Mouse (Mus musculus) lung, embryonic 16.5 days (tissue): ENCODE measurements around the gene Nlrp3. TPM values are rescaled to one million over a fixed set of nuclear protein-coding genes. Genes with fewer than 3 reads are reported as not detected.

Source experiments
- ATAC-seq: fragments of 200-750 bp; cut with Nextera tagmentation; 2 replicates; pipeline ENCODE4 v1.8.0; 2017; ENCODE audit warnings: low read depth, mild to moderate bottlenecking, moderate library complexity
- H3K27ac ChIP-seq: fragments of 300-500 bp; sonication (generic); 2 replicates; pipeline ENCODE4 v1.5.1; 2014; ENCODE audit warnings: mild to moderate bottlenecking, control low read depth, low read length
- H3K27me3 ChIP-seq: fragments of 300-500 bp; sonication (generic); 2 replicates; pipeline ENCODE4 v1.6.1; 2014; ENCODE audit warnings: low read depth, low read length, mixed read lengths; ENCODE audit not compliant: control insufficient read depth, insufficient read depth
- H3K36me3 ChIP-seq: fragments of 300-500 bp; sonication (generic); 2 replicates; pipeline ENCODE4 v1.6.1; 2014; ENCODE audit warnings: low read length; ENCODE audit not compliant: control insufficient read depth, insufficient read depth
- H3K4me1 ChIP-seq: fragments of 300-500 bp; sonication (generic); replicated peaks from 2 replicates; pipeline ENCODE4 v1.6.1; 2014; ENCODE audit warnings: low read length, mixed read lengths; ENCODE audit not compliant: control insufficient read depth, insufficient read depth
- H3K4me2 ChIP-seq: fragments of 300-500 bp; sonication (generic); 2 replicates; pipeline ENCODE4 v1.6.1; 2014; ENCODE audit warnings: low read depth, low read length, control low read depth
- H3K4me3 ChIP-seq: fragments of 300-500 bp; sonication (generic); 2 replicates; pipeline ENCODE4 v1.5.1; 2014; ENCODE audit warnings: mild to moderate bottlenecking, low read length, control low read depth
- H3K9ac ChIP-seq: fragments of 300-500 bp; sonication (generic); 2 replicates; pipeline ENCODE4 v1.6.1; 2014; ENCODE audit warnings: low read length, control low read depth
- H3K9me3 ChIP-seq: fragments of 300-500 bp; sonication (generic); 2 replicates; pipeline ENCODE4 v1.6.1; 2016; ENCODE audit warnings: low read length; ENCODE audit not compliant: control insufficient read depth
- WGBS: fragments of 180-500 bp; shearing (Covaris S2); extraction: QIAGEN DNeasy Blood & Tissue Kit; methylation state at CpG from one replicate; pipeline ENCODE4 v1.1.7; 2014; 5-methylcytosine and 5-hydroxymethylcytosine counted together
- polyA plus RNA-seq: library from polyadenylated mRNA; unstranded; fragments of >200 nt; fragmentation: Nextera tagmentation; extraction: Ambion mirVana; gene quantifications from 2 replicates; pipeline ENCODE4 v1.2.1, GENCODE M21; 2015

Nlrp3 gene
- polyA plus RNA-seq, 1 experiment from 2014 or later = 0.31 TPM

GRCm38 (mm10) chr11:59513556-59513955 lies 27.8 kb upstream of the Nlrp3 start:
- 69% methylated on average over 3 of the region's 3 CpGs for WGBS
- H3K27me3 ChIP-seq = no peaks in the 10 kb centered on the region
- H3K9me3 ChIP-seq = no peaks in the 10 kb centered on the region
- H3K4me3 ChIP-seq = no peak overlapping the region
- no peak overlapping the region for H3K4me2 ChIP-seq
- no peak overlapping the region for H3K9ac ChIP-seq
- no peak for ATAC-seq
- no peaks in the 10 kb centered on the region for H3K4me1 ChIP-seq
- H3K27ac ChIP-seq = no peak overlapping the region
- H3K36me3 ChIP-seq = peaks cover 4% of the 10 kb centered on the region

- H3K9me3 ChIP-seq = no peaks in the 10 kb centered on the region
- whole genome bisulfite sequencing = 50% methylated on average over 6 of the region's 6 CpGs
- no peak overlapping the region for H3K27ac ChIP-seq
- no peaks in the 10 kb centered on the region for H3K27me3 ChIP-seq
- no peak overlapping the region for H3K4me2 ChIP-seq
- no peak overlapping the region for H3K9ac ChIP-seq
- peaks cover 4% of the 10 kb centered on the region for H3K36me3 ChIP-seq
- no peak overlapping the region for H3K4me3 ChIP-seq
- no peak for ATAC-seq
- no peaks in the 10 kb centered on the region for H3K4me1 ChIP-seq
These were observed 27.0 kb upstream of the Nlrp3 start for GRCm38 (mm10) chr11:59514381-59514780.

- Histone ChIP-seq H3K9me3 (no peaks in the 10 kb centered on the region), H3K9ac (no peak overlapping the region), H3K4me1 (no peaks in the 10 kb centered on the region), H3K4me2 (no peak overlapping the region), H3K4me3 (no peak overlapping the region), H3K27me3 (no peaks in the 10 kb centered on the region), H3K36me3 (peaks cover 4% of the 10 kb centered on the region), H3K27ac (no peak overlapping the region)
- 53% methylated on average over 3 of the region's 3 CpGs for WGBS
- no peak for ATAC-seq
These were observed 26.6 kb upstream of the Nlrp3 start for GRCm38 (mm10) chr11:59514789-59515188.

- H3K36me3 ChIP-seq = no peaks in the 10 kb centered on the region
- no peak overlapping the region for H3K4me3 ChIP-seq
- no peaks in the 10 kb centered on the region for H3K27me3 ChIP-seq
- ATAC-seq = no peak
- no peaks in the 10 kb centered on the region for H3K4me1 ChIP-seq
- no peak overlapping the region for H3K27ac ChIP-seq
- H3K4me2 ChIP-seq = no peak overlapping the region
- 89% methylated on average over 1 of the region's 1 CpGs for WGBS
- H3K9ac ChIP-seq = no peak overlapping the region
- H3K9me3 ChIP-seq = no peaks in the 10 kb centered on the region
These were observed 23.9 kb upstream of the Nlrp3 start for GRCm38 (mm10) chr11:59517441-59517840.

- peak; percentile 66 for ATAC-seq
- WGBS = 43% methylated on average over 10 of the region's 10 CpGs
These were observed 23.1 kb upstream of the Nlrp3 start for GRCm38 (mm10) chr11:59518226-59518625.

GRCm38 (mm10) chr11:59519741-59520495 lies 21.4 kb upstream of the Nlrp3 start:
- no peak for ATAC-seq
- 58% methylated on average over 6 of the region's 6 CpGs for WGBS
- H3K4me2 ChIP-seq = no peak overlapping the region
- no peak overlapping the region for H3K27ac ChIP-seq
- no peaks in the 10 kb centered on the region for H3K27me3 ChIP-seq
- H3K9me3 ChIP-seq = no peaks in the 10 kb centered on the region
- H3K9ac ChIP-seq = no peak overlapping the region
- no peaks in the 10 kb centered on the region for H3K36me3 ChIP-seq
- no peaks in the 10 kb centered on the region for H3K4me1 ChIP-seq
- no peak overlapping the region for H3K4me3 ChIP-seq

More at GRCm38 (mm10) chr11:59518226-59518625, 23.1 kb upstream of the Nlrp3 start:
- no peaks in the 10 kb centered on the region for H3K4me1 ChIP-seq
- no peaks in the 10 kb centered on the region for H3K36me3 ChIP-seq
- H3K27ac ChIP-seq = no peak overlapping the region
- no peak overlapping the region for H3K4me3 ChIP-seq
- H3K27me3 ChIP-seq = no peaks in the 10 kb centered on the region
- no peak overlapping the region for H3K4me2 ChIP-seq
- H3K9ac ChIP-seq = no peak overlapping the region
- no peaks in the 10 kb centered on the region for H3K9me3 ChIP-seq

GRCm38 (mm10) chr11:59524150-59524549 lies 17.2 kb upstream of the Nlrp3 start:
- no peak for ATAC-seq
- H3K36me3 ChIP-seq = no peaks in the 10 kb centered on the region
- H3K9me3 ChIP-seq = no peaks in the 10 kb centered on the region
- no peak overlapping the region for H3K9ac ChIP-seq
- H3K4me1 ChIP-seq = no peaks in the 10 kb centered on the region
- WGBS = 93% methylated on average over 2 of the region's 2 CpGs
- no peak overlapping the region for H3K27ac ChIP-seq
- H3K27me3 ChIP-seq = no peaks in the 10 kb centered on the region
- no peak overlapping the region for H3K4me2 ChIP-seq
- no peak overlapping the region for H3K4me3 ChIP-seq

- Histone ChIP-seq H3K4me2 (no peak overlapping the region), H3K36me3 (no peaks in the 10 kb centered on the region), H3K9ac (no peak overlapping the region), H3K27me3 (no peaks in the 10 kb centered on the region), H3K27ac (no peak overlapping the region), H3K4me3 (no peak overlapping the region), H3K9me3 (no peaks in the 10 kb centered on the region), H3K4me1 (no peaks in the 10 kb centered on the region)
- 4% methylated on average over 10 of the region's 10 CpGs for WGBS
- ATAC-seq = peak; percentile 52; the same call in 1 of the 2 replicates
These were observed 16.1 kb upstream of the Nlrp3 start for GRCm38 (mm10) chr11:59525237-59525636.

GRCm38 (mm10) chr11:59526472-59527080 lies 14.8 kb upstream of the Nlrp3 start, which contains the start of gene Zkscan17:
TSS of gene Zkscan17 (minus strand) at chr11:59526751.
- H3K36me3 ChIP-seq = no peaks in the 10 kb centered on the region
- no peak for ATAC-seq
- no peaks in the 10 kb centered on the region for H3K9me3 ChIP-seq
- no peaks in the 10 kb centered on the region for H3K4me1 ChIP-seq
- H3K27ac ChIP-seq = no peak within 1 kb of the TSS
- no peak within 1 kb of the TSS for H3K4me3 ChIP-seq
- no peaks in the 10 kb centered on the region for H3K27me3 ChIP-seq
- H3K4me2 ChIP-seq = no peak within 1 kb of the TSS
- no peak within 1 kb of the TSS for H3K9ac ChIP-seq
- 61% methylated on average over 7 of the region's 8 CpGs for WGBS
